Mouse (Mus musculus): ENCODE results near the gene Dapk1. TPM values are rescaled to one million over a fixed set of nuclear protein-coding genes. Genes with fewer than 3 reads are reported as not detected.

Dapk1 gene
- polyA plus RNA-seq, 1 experiment from 2014 or later: 4.8 TPM

GRCm38 (mm10) chr13:60695186-60695980, 93.6 kb downstream of the Dapk1 start:
- H3K36me3 ChIP-seq (ENCODE audit: control insufficient read depth, insufficient read depth, low read length): no peaks in the 10 kb centered on the region
- ATAC-seq (ENCODE audit: low FRiP score, low TSS enrichment): peak; percentile 26; the same call in 1 of the 2 replicates
- H3K9me3 ChIP-seq (ENCODE audit: control insufficient read depth, low read length): no peaks in the 10 kb centered on the region
- H3K27ac ChIP-seq (replicated peaks): peak overlapping the region; percentile 75
- WGBS: 61% methylated on average over 10 of the region's 10 CpGs
- H3K4me3 ChIP-seq (ENCODE audit: low read depth, low read length): no peak overlapping the region
- no peak overlapping the region for H3K4me2 ChIP-seq (replicated peaks; ENCODE audit: low read depth)
- no peak overlapping the region for H3K9ac ChIP-seq (ENCODE audit: low read length)
- H3K27me3 ChIP-seq (ENCODE audit: control insufficient read depth, insufficient read depth, low read length): no peaks in the 10 kb centered on the region
- H3K4me1 ChIP-seq (replicated peaks; ENCODE audit: control insufficient read depth, insufficient read depth): no peaks in the 10 kb centered on the region
- DNase-seq (ENCODE audit: low spot score): no peak
- TF ChIP-seq EP300 (optimal IDR thresholded peaks at IDR 0.05): no peak
- TF ChIP-seq CTCF (IDR thresholded peaks at IDR 0.05; ENCODE audit: low read depth): no peak

GRCm38 (mm10) chr13:60696323-60696722, 94.6 kb downstream of the Dapk1 start:
- no peak overlapping the region for H3K9ac ChIP-seq (ENCODE audit: low read length)
- TF ChIP-seq CTCF (IDR thresholded peaks at IDR 0.05; ENCODE audit: low read depth) (no peak), EP300 (optimal IDR thresholded peaks at IDR 0.05) (no peak)
- no peak overlapping the region for H3K4me3 ChIP-seq (ENCODE audit: low read depth, low read length)
- WGBS: 89% methylated on average over 14 of the region's 14 CpGs
- no peaks in the 10 kb centered on the region for H3K9me3 ChIP-seq (ENCODE audit: control insufficient read depth, low read length)
- no peak overlapping the region for H3K27ac ChIP-seq (replicated peaks)
- no peak overlapping the region for H3K4me2 ChIP-seq (replicated peaks; ENCODE audit: low read depth)
- no peak for DNase-seq (ENCODE audit: low spot score)
- ATAC-seq (ENCODE audit: low FRiP score, low TSS enrichment): no peak
- no peaks in the 10 kb centered on the region for H3K27me3 ChIP-seq (ENCODE audit: control insufficient read depth, insufficient read depth, low read length)
- no peaks in the 10 kb centered on the region for H3K4me1 ChIP-seq (replicated peaks; ENCODE audit: control insufficient read depth, insufficient read depth)
- no peaks in the 10 kb centered on the region for H3K36me3 ChIP-seq (ENCODE audit: control insufficient read depth, insufficient read depth, low read length)

GRCm38 (mm10) chr13:60696741-60697140, 95.0 kb downstream of the Dapk1 start:
- DNase-seq (ENCODE audit: low spot score) (no peak), ATAC-seq (ENCODE audit: low FRiP score, low TSS enrichment) (no peak)
- Histone ChIP-seq H3K27me3 (ENCODE audit: control insufficient read depth, insufficient read depth, low read length) (no peaks in the 10 kb centered on the region), H3K9me3 (ENCODE audit: control insufficient read depth, low read length) (no peaks in the 10 kb centered on the region), H3K9ac (ENCODE audit: low read length) (no peak overlapping the region), H3K4me3 (ENCODE audit: low read depth, low read length) (no peak overlapping the region), H3K27ac (replicated peaks) (no peak overlapping the region), H3K4me2 (replicated peaks; ENCODE audit: low read depth) (no peak overlapping the region), H3K4me1 (replicated peaks; ENCODE audit: control insufficient read depth, insufficient read depth) (no peaks in the 10 kb centered on the region), H3K36me3 (ENCODE audit: control insufficient read depth, insufficient read depth, low read length) (no peaks in the 10 kb centered on the region)
- TF ChIP-seq EP300 (optimal IDR thresholded peaks at IDR 0.05): no peak
- no peak for TF ChIP-seq CTCF (IDR thresholded peaks at IDR 0.05; ENCODE audit: low read depth)
- 74% methylated on average over 8 of the region's 8 CpGs for WGBS

- DNase-seq (ENCODE audit: low spot score) (no peak), ATAC-seq (ENCODE audit: low FRiP score, low TSS enrichment) (no peak)
- Histone ChIP-seq H3K4me1 (replicated peaks; ENCODE audit: control insufficient read depth, insufficient read depth) (no peaks in the 10 kb centered on the region), H3K27me3 (ENCODE audit: control insufficient read depth, insufficient read depth, low read length) (no peaks in the 10 kb centered on the region), H3K4me2 (replicated peaks; ENCODE audit: low read depth) (no peak overlapping the region), H3K27ac (replicated peaks) (no peak overlapping the region), H3K4me3 (ENCODE audit: low read depth, low read length) (no peak overlapping the region), H3K9me3 (ENCODE audit: control insufficient read depth, low read length) (no peaks in the 10 kb centered on the region), H3K9ac (ENCODE audit: low read length) (no peak overlapping the region), H3K36me3 (ENCODE audit: control insufficient read depth, insufficient read depth, low read length) (no peaks in the 10 kb centered on the region)
- 90% methylated on average over 2 of the region's 2 CpGs for WGBS
- TF ChIP-seq CTCF (IDR thresholded peaks at IDR 0.05; ENCODE audit: low read depth) (no peak), EP300 (optimal IDR thresholded peaks at IDR 0.05) (no peak)
These were observed 96.3 kb downstream of the Dapk1 start for GRCm38 (mm10) chr13:60698021-60698420.

- Histone ChIP-seq H3K27ac (replicated peaks) (peak overlapping the region; percentile 49; the same call in 1 of the 2 replicates), H3K9me3 (ENCODE audit: control insufficient read depth, low read length) (no peaks in the 10 kb centered on the region), H3K4me2 (replicated peaks; ENCODE audit: low read depth) (no peak overlapping the region), H3K27me3 (ENCODE audit: control insufficient read depth, insufficient read depth, low read length) (no peaks in the 10 kb centered on the region), H3K4me1 (replicated peaks; ENCODE audit: control insufficient read depth, insufficient read depth) (no peaks in the 10 kb centered on the region), H3K36me3 (ENCODE audit: control insufficient read depth, insufficient read depth, low read length) (no peaks in the 10 kb centered on the region), H3K9ac (ENCODE audit: low read length) (no peak overlapping the region), H3K4me3 (ENCODE audit: low read depth, low read length) (no peak overlapping the region)
- DNase-seq (ENCODE audit: low spot score) (no peak), ATAC-seq (ENCODE audit: low FRiP score, low TSS enrichment) (peak; percentile 63)
- TF ChIP-seq CTCF (IDR thresholded peaks at IDR 0.05; ENCODE audit: low read depth): no peak
- no peak for TF ChIP-seq EP300 (optimal IDR thresholded peaks at IDR 0.05)
- 58% methylated on average over 12 of the region's 12 CpGs for WGBS
These were observed 100.0 kb downstream of the Dapk1 start for GRCm38 (mm10) chr13:60701671-60702171.

Data from stomach, postnatal 0 days (tissue).